Mouse (Mus musculus): ENCODE measurements at regions not wholly inside any gene's neighbourhood (a gene's known extent, or its start where the extent isn't known, plus 50 kb on each side); places are given as distances from the start of the nearest gene placed in this dataset.

DNA sequence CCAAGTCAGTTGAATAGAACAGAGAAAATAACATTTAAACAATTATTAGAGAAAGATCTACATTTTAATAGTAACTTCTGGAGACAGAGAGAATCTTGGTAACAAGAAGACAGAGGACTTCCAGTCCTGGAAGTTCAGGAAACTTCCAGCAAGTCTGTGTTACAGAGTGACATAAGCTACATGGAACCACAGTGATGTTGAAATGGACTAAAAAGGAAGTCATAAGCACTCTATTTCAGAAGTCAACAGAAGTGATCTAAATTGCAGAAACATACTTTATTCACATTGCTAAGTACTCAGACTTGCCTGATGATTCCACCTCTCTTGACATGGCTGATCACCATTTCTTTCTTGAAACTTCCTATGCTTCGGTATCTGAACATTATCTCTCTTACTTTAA is 1051.7 kb downstream of the 5730522E02Rik start:
- H3K4me2 ChIP-seq, result no peak overlapping the region
- no peaks in the 10 kb centered on the region for H3K9me3 ChIP-seq (replicated peaks)
- no peak for ATAC-seq (replicated peaks; ENCODE audit: low FRiP score)
- H3K4me1 ChIP-seq, result no peaks in the 10 kb centered on the region
- H3K27ac ChIP-seq, result no peak overlapping the region
- no peaks in the 10 kb centered on the region for H3K27me3 ChIP-seq
- H3K36me3 ChIP-seq, result no peaks in the 10 kb centered on the region
- H3K4me3 ChIP-seq (replicated peaks), result no peak overlapping the region
- no peak overlapping the region for H3K9ac ChIP-seq
- 86% methylated on average over 1 of the region's 1 CpGs for WGBS

GRCm38 (mm10) chr11:25167939-25168338 is 1042.6 kb downstream of the 5730522E02Rik start:
- Histone ChIP-seq H3K9ac (no peak overlapping the region), H3K27me3 (no peaks in the 10 kb centered on the region), H3K4me2 (no peak overlapping the region), H3K9me3 (replicated peaks) (no peaks in the 10 kb centered on the region), H3K4me3 (replicated peaks) (no peak overlapping the region), H3K27ac (no peak overlapping the region), H3K4me1 (no peaks in the 10 kb centered on the region), H3K36me3 (no peaks in the 10 kb centered on the region)
- WGBS, result 91% methylated on average over 1 of the region's 1 CpGs
- ATAC-seq (replicated peaks; ENCODE audit: low FRiP score), result no peak

DNA sequence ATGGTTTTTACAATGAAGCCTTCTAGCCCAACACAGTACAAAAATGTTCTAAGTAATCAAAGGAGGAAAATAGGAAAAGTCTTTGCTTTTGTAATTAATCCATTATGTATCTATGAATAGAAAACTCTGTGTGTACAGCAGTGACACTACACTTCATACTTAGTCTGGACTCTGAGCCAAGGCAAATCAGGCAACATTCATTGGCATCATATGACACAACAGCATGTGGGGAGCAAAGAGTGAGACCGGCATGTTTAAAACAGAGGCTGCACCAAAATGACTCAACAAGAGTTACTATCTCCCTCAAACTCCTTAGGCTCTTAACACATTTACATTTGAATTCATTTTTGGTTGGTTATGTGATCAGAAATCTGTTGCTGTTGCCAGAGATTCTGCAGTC is 1039.5 kb downstream of the 5730522E02Rik start:
- Histone ChIP-seq H3K9ac (no peak overlapping the region), H3K27me3 (no peaks in the 10 kb centered on the region)

More for the DNA sequence above, 1039.5 kb downstream of the 5730522E02Rik start:
- no peaks in the 10 kb centered on the region for H3K36me3 ChIP-seq
- ATAC-seq (replicated peaks; ENCODE audit: low FRiP score), result no peak
- H3K4me3 ChIP-seq (replicated peaks), result no peak overlapping the region
- H3K9me3 ChIP-seq (replicated peaks), result no peaks in the 10 kb centered on the region
- H3K4me1 ChIP-seq, result no peaks in the 10 kb centered on the region
- H3K27ac ChIP-seq, result no peak overlapping the region
- 84% methylated on average over 1 of the region's 1 CpGs for WGBS
- no peak overlapping the region for H3K4me2 ChIP-seq
